Mouse (Mus musculus): Measurements from ENCODE around the gene Wfikkn1.

The Wfikkn1 gene

DNA sequence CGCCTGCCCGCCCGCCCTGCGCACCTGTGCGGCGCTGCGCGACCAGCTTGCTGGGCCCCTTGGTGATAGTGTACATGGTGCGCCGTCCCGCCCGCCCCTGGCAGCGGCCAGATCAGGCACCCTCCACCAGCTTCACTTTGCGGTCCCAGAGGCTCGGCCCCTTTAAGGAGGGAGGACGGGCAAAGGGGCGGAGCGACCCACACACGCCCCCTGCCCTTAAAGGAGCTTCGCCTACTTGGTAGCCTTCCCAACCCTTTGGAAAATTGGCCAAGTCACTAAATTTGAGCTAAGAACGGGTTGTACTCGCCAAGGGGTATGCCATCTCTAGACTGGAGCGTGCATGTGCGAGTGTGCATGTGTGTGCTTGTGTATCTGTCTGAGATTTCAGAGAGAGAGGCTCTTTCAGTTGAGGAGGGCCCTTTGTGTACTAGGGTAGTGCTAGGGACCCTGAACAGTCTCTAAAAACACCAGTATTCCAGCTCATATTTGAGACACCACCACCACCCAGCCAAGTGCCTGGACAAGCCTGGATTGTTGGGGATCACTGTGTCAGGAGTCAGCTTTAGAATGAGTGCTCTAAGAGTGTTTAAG lies 12.0 kb downstream of the Wfikkn1 start, which contains the start of gene Mcrip2:
Gene Mcrip2, minus strand, starts transcription at position 164 of the 591 bp plus-strand sequence.
- no peak for DNase-seq (ENCODE audit: low read depth, low spot score)

DNA sequence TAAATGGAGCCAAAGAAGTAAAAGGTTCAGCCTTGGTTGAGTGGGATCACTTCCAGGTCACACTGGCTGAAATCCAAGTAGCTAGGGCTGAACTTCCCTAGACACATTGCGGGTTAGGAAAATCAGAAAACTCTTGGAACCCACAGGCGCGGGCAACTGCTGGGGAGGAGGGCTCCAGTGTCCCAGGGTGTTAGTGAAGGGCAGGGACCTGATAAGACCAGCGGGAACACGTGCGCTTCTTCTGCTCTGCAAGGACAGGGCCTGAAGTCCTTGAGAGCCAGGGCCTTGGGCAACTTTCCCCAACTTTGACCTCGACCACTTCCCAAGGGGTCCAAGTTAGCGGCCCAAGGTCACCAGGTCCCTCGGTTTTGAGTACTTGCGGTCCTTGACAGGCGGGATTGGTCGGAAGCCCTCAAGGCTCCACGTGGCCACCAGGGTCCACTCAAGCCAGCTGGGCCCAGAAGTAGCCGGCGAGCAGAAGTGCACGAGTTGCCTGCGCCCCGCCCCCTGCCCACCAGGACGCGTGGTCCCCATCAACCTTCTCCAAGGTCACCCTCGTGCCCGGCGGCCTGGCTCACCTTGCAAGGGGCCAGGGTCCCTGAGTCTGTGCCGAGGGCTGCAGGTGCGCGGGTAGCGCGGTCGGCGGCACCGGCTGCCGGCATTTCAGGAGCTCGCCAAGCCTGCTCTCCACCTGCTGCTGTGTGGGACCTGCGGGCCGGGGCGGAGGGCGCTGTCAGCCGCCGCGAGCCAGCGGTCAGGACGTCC lies 12.6 kb downstream of the Wfikkn1 start:
- DNase-seq (ENCODE audit: low read depth, low spot score), result no peak

DNA sequence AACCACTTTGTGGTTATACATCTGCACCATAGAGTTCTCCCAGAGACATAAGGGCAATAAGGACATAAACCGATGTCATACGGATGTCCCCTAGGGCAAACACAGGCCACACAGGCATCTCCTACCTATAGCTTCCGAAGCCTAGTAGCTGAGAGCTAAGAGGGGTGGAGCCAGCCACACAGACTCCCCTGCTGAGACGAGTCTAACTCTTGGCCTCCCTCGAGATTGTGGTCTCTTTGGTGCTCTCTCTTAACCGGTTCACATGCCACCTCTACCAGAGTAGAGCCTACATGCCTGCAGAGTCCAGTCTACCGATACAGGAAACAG lies 13.2 kb downstream of the Wfikkn1 start:
- DNase-seq (ENCODE audit: low read depth, low spot score), result no peak

DNA sequence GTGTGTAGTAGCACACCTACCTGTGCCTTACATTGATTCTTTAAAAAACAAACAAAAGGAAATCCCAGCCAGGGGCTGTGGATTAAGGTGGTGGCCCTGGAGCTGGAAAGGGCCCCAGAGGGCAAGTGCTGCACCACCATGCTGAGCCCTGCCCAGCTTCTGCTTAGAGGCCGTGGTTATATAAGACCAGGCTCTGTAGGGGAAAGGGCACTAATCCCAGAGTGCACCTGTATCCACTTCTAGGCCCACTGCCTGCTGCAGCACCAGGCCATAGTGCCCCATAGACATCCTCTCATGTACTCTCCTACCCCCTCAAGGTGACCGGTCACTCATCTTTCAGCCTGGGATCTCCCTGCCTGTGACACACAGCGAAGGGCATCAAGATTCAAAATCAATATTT lies 14.5 kb downstream of the Wfikkn1 start:
- no peak for DNase-seq (ENCODE audit: low read depth, low spot score)

DNA sequence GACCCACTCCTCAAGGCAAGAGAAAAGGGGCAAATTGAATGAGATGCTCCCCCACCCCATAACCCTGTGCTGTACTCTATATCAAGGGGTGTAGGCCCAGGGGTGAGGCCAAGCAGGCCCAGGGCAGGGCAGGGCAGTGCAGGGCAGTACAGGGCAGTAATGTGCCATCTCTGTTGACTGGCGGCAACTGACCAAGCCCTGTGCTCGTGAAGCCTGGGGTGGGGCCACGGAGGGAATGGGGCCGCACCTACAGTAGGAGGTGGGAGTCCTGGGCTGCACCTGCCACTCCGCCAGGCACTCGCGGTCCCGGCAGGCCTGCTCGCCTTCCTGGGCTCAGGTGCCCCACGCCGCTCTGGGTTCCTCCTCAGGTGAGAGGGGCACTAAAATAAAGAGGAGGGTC lies 15.4 kb downstream of the Wfikkn1 start:
- no peak for DNase-seq (ENCODE audit: low read depth, low spot score)

DNA sequence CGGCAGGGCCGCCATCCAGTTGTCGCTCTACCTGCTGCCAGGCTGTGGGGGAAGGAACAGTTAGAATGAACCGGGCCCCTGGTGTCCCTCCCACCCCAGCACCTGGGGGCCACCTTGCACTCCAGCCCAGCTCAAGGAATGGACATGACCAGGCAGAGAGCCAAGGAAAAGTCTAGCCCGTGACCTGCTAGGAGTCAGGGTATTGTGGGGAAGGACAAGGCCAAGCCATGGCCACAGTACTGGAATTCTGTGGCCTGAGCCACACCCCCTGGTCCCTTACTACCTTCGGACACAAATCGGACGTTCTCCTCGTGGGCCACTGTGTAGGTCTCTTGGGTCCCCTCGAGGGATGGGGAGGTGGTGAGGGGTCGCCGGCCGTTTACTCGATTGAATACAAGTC lies 16.3 kb downstream of the Wfikkn1 start:
- DNase-seq (ENCODE audit: low read depth, low spot score), result no peak

DNA sequence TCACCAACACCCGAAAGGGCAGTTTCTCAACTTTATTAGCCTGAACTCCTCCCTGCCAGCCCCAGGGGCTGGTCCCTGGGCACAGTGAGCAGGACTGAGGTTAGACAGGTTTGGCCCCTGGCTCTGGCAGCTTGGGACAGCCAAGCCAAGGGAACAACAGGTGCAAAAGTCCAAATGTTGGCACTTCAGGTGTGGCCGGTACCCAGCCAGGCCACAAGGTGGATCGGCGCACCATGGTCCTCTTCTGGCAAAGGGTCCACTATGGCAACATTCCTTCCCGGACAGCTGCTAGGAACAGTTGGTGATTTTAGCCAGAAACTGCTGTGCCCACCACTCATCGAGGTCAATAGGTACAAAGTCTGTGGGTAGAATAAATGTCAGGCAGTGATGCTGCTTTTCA lies 17.0 kb downstream of the Wfikkn1 start:
- no peak for DNase-seq (ENCODE audit: low read depth, low spot score)

DNA sequence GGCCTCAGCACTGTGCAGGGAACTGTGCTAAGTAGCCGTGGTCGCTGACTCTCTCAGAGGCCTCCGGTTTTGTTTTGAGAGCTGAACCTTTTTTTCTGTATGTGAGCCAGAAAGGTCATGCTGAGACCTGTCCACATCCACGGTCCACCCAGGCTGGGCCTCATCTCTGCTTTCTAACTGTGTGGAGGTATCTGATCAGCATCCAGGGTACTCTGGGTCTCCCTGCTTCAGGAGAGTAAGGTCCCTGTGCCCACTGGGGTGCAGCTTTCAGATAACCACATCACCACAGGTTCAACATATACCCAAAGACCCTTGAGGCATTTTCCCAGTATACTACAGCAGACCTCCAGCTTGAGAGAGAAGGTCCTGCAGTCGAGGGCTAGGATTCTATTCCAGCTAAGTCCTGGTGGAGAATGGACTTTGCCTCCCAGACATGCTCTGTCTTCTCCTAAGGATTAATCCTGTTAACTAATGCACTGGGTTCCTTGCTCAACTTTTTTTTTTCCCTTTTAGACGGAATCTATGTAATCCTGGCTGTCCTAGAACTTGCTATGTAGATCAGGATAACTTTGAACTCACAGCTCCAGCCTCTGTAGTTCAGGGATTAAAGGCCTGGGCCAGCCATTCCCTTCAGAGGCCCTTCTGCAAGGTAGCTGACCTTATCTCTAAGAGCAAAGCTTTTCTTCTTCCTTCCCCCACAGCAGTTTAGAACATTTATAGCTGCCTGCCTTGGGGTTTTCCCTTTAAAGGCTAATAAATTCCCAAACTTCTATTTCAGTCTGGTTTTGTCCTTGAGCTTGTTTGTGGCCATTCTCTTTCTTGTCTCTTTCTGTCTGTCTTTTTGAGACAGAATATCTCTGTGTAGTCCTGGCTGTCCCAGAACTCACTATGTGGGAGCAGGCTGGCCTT lies 18.7 kb downstream of the Wfikkn1 start:
- no peak for DNase-seq (ENCODE audit: low read depth, low spot score)

DNA sequence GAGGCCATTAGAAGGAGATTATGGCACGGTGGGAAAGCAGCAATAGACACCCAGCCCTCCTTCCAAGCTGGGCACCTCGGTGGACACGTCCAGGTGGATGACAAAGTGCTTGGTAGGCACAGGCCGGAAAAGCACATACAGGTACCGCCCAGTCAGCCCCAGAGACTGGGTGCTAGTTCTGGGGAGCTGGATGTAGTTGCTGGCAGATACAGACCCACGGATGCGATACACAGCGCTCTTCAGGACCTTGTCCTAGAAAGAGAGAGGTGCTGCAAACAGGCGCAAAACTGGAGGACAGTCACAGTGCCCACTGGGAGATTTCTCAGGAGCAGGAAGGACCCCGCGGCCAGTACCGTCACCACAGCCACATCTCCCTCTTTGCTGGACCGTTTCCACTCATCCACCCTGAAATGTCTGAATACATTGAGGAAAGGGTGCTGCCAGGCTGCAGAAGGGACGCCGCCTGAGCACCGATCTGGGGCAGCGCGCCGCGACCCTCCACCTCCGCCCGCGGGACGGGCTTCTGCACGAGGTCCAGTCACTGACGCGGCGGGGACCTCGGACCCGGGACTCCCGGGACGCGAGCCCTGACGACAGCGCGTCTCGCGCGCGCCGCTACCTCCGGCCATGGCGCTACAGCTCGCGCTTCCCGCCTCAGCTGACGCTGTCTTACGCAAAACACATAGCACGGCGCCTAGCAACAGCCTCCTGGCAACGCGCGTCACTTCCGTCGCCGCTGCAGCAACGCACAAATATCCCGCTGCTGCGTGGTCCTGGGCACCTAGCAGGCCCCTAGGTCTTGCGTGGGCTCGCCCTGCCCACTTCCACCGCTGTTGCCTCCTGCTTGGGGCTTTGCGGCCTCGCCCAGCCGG lies 19.6 kb downstream of the Wfikkn1 start, which contains the start of gene Wdr90:
Gene Wdr90, minus strand, starts transcription at position 670 of the 872 bp plus-strand sequence.
- peak; percentile 84 for DNase-seq (ENCODE audit: low read depth, low spot score)

DNA sequence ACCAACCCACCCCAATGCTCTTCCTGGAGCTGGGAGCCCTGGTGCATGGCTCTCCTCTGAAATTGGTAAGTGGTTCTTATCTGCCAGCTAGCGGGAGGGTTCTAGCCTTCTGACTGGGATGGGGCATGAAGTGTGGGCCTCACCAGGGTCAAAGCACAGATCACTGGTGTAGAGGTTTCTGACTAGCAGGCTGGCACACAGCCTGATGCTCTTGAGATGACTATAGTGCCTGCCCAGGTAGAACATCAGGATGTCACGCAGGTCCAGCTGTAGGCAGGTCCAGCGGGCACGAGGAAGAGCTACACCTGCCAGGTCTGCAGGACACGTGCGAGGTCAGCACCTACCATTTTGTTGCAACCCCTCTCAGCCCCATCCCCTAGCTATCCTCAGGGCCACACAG lies 20.4 kb downstream of the Wfikkn1 start:
- DNase-seq (ENCODE audit: low read depth, low spot score), result no peak

DNA sequence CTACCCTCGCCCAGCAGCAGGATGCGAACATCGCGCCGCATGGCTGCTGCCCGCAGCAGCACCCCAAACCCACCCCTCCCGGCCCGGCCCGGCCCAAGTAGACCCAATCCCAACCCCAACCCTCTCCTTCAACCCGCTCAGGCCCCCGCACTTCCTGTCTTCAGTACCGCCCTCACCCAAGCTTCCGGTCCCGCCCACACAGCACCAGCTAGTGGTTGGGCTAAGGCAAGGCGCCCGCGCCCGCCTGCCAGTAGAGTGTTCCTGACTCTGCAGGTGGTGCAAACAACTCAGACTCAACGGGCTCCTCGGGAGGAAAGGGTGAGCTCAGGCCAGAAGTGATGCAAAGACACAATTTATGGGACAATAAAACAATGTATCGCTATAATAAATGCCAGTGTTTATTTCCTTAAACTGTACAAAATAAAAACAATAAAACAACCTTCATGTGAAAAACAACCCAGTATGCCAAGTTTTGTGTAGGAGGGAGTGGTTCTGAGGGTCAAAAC lies 36.2 kb downstream of the Wfikkn1 start, which contains the start of gene Rhot2:
Gene Rhot2, minus strand, starts transcription at position 456 of the 506 bp plus-strand sequence.
- peak; percentile 86 for DNase-seq (ENCODE audit: low read depth, low spot score)

DNA sequence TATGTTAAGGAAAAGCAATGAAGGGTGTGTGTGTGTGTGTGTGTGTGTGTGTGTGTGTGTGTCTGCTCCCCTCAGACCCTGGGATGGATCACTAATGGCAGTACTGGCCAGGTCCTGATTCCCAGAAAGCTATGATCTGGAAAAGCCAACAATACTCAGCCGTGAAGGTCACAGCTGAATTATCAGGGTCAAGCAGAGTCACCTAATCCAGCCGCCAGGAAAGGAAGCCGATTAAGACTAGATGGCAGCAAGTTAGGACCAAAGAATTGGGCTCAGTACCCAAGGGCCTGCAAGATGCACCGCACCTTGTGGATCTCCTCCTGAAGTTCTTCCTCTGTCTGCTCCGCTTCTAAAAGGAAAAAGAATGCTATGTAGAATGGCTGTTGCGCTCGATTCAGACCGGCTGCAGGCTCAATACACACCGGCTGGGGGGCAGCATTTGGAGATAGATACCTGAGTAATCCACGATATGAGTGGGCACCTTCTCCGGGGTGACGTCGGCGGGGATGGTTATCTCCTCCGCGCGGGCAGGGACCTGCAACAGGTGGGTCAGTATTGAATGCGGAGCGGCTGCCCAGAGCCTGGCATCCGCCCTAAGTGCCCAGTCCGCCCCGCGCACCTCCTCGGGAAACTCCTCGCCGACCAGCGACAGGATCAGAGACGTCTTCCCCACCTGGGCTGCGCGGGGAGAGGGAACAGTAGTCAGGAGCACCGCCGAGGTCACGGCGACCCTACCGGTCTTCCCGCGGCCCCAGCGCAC lies 36.8 kb downstream of the Wfikkn1 start:
- no peak for DNase-seq (ENCODE audit: low read depth, low spot score)

DNA sequence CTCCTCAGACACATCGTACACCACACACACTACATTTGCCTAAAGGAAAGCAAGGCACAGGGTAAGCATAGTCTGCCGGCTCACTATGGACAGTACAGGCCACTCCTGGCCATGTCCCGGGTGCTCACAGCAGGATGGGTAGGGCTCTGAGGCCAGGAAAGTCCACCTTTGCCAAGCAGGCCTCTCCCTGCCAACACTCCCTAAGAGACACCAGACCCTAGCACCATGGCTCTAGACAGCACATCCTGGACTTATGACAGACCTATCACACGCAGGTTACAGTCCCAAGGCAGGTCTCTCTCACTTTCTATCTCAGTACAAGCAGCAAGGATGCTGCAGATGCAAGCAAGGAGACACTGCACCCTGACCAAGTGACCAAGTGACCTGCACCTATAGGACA lies 37.5 kb downstream of the Wfikkn1 start:
- DNase-seq (ENCODE audit: low read depth, low spot score), result no peak

DNA sequence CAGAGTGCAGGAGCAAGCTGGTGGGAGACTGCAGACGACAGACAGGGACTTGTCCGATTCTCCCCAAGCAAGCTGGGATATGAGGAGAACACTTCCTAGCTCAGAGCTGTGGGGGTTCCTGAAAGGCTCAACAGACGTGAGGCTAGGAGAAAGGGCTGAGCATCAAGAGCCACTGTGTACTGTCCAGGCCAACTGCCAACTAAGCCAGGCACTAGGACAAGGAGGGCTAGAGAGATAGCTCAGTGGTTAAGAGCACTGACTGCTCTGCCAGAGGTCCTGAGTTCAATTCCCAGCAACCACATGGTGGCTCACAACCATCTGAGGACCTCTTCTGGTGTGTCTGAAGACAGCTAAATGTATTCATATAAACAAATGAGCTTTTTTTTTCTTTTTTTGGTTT lies 38.1 kb downstream of the Wfikkn1 start:
- DNase-seq (ENCODE audit: low read depth, low spot score), result no peak

DNA sequence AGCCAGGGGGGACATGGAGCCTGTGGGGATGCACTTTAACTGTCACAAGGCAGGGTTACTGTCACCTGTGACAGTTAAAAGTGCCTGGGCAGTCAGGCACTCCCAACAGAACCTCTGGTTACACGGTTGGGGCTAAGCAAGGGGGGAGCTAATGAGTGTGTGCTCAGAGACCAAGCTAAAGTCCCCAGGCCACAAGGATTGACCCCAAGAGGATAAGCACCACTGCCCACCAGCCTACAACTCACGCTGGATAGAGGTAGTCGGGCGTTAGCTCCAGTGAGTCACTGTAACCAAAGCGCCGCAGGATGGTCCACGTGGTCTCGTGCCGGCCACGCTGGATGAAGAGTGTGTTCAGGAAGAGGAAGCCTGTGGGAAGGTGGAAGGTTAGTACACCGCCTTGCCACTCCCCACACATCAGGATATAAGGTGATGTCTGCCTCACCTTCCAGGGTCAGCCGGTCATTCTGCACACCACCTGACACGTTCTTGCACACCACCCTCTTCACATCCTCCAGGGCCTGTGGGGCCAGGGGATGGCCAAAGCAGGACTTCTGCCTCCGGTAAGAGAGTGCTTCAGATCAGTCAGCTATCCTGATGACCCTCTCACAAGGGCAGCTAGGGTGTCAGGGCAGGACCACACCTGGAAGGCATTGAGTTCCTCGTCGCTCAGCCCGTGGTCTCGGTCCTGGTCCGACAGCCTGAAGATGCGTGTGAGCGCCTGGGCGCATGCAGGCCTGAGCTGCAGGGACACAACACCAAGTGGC lies 39.4 kb downstream of the Wfikkn1 start, which contains the start of gene Gm20683:
Gene Gm20683, minus strand, starts transcription at position 647 of the 764 bp plus-strand sequence.
- no peak for DNase-seq (ENCODE audit: low read depth, low spot score)

DNA sequence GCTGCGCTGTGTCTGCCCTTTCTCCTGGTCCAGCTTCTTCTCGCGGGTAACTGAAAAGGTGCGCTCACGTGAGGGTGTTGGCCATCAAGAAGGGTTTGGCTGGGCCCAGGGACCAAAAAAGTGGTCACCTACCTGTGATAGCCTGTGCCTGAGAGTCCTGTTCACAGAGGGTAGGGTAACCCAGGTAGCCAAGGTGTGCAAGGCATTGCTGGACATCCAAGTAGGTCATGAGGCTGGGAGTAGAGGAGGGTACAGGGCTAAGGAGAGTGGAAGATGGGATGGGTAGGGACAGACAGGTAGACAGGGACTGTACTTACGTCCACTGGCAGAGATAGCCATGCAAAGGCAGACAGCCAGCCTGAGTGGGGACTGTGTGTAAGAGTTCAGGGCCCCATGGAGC lies 40.1 kb downstream of the Wfikkn1 start:
- no peak for DNase-seq (ENCODE audit: low read depth, low spot score)

DNA sequence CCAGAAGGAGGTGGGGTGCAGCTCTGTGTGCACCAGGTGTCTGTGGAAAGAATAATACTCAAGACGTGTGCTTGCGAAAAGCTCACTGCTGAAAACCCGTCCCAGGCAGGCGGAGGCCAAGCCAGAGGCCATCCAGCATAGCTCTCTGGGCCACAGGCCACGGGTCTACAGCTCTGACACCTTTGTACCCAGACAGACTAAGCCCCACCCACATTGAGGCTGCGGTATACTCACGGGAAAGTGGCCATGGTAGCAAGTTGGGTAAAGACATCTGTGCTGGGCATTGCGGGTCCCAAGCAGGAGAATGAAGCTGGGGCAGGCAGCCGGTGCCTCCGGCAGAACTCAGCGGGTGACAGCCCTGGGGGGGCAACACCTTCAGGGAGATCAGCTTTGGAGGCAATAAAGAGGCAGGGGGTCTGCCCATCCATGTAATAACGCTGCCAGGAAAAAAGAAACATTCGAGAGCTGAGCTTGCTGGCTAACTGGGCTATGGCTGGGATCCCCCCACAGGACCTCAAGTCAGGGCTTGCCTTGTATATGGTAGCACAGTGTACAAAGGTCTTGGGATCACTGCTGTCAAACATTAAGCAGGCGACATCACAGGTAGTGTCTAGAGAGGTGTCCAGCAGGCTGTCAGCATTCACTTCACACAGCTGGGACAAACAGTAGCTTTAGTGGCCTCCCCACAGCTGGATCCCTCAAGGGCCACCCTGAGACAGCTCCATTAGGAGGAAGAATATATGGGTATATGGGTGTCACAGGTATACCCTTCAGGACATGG lies 41.0 kb downstream of the Wfikkn1 start:
- no peak for DNase-seq (ENCODE audit: low read depth, low spot score)

DNA sequence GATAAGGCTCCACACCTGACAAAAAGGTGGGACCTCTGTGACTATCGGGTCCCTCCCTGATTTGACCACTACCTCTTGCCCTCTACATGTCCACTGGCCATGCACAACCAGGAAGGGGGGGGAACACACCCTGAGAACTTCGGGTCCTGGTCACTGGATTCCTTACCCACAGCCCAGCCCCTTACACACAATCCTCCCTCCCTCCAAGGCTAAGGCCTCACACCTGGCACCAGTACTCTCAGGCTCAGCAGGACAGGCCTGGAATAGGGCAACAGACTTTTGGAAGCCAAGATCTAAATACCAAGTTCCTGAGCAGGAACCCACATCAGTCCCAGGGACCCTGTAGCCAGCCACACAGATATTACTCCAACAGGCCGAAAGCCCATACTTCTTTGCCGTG lies 41.8 kb downstream of the Wfikkn1 start:
- DNase-seq (ENCODE audit: low read depth, low spot score), result no peak

DNA sequence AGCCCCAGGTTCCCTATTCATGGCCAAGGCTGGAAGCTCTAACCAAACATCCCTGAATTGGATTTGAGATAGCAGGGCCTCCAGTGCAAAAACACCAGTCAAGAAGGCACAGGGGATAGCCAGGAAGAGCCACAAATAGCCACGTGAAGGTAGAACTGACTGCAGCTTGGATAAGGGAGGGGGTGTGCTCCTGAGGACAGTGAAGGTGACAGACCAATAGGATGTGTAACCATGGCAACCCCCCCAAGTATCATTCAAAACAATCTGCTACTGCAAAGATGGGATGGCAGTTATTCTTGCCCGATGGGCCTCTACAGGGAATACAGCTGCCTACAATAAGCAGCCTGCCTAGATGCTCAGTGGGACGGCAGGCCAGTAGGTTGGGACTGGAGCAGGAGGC lies 43.1 kb downstream of the Wfikkn1 start:
- no peak for DNase-seq (ENCODE audit: low read depth, low spot score)
